1 mouse cellular context compared by ENCODE assay signal in genomic region chr8:83175680-83176079, GRCm38 (mm10).
TF ChIP-seq lines count a peak whose summit lies in the region.

No protein-coding gene starts in this region.

TF ChIP-seq in CH12.LX, 34 proteins besides CTCF, POLR2A, EP300 and RAD21 (continued from another document):
- peak; percentile 95 for TF ChIP-seq NRF1 (IDR thresholded peaks at IDR 0.05; ENCODE audit: low read depth, low read length)
- no peak for TF ChIP-seq RCOR1 (conservative IDR thresholded peaks at IDR 0.05; ENCODE audit: low read depth, low read length)
- peak; percentile 45; the same call in 1 of the 2 replicates for TF ChIP-seq MXI1 (IDR thresholded peaks at IDR 0.05; ENCODE audit: low read depth, low read length)
- peak; percentile 67; the same call in 1 of the 2 replicates for TF ChIP-seq ETS1 (conservative IDR thresholded peaks at IDR 0.05; ENCODE audit: low read depth, low read length)
- no peak for TF ChIP-seq ZKSCAN1 (IDR thresholded peaks at IDR 0.05; ENCODE audit: borderline replicate concordance, low read depth, low read length)
- TF ChIP-seq MYC (IDR thresholded peaks at IDR 0.05; ENCODE audit: low read depth, low read length) = peak; percentile 93
- TF ChIP-seq SIN3A (IDR thresholded peaks at IDR 0.05; ENCODE audit: low read length) = no peak
